Mouse (Mus musculus) testis, postnatal 14 days (tissue): ENCODE results near the gene Mup2.
"Not testable (repeated sequence)": the region's sequence is repeated elsewhere in the genome, so short reads cannot be mapped to it uniquely, and the experiment has no call there.

Source experiments
- DNase-seq: peaks from one replicate; pipeline ENCODE4 v3.0.0; 2021; ENCODE audit warnings: low spot score

Gene Mup2

DNA sequence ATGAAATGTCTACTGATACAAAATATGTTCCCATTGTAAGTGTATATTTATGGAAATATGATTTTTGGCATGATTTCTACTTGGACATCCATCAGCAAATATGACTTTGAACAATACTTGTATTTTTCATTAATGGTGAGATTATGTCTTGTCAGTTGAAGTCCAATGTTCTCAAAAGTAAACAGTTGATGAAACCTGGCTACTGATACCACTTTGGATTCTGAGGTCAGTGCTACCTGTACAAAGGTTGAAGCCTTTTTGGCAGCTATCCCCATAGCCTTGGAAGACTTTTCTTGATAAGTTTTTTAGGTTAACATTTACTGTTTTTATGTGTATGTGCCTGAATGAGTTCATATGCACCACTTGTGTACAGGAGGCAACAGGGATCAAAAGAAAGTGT, at the start of gene Mup2:
Mup2 (minus strand) TSS at position 101 of the 400 bp plus-strand sequence.
- DNase-seq, result not testable (repeated sequence)
